Mouse (Mus musculus) cortical plate, adult 2 months (tissue): ENCODE results near the gene Erc2. TPM values are rescaled to one million over a fixed set of nuclear protein-coding genes. Genes with fewer than 3 reads are reported as not detected.
"Not testable (repeated sequence)": the region's sequence is repeated elsewhere in the genome, so short reads cannot be mapped to it uniquely, and the experiment has no call there.

Experiments used
- H3K27ac ChIP-seq: fragments of 200-500 bp; 2 replicates; pipeline ENCODE4 v1.5.1; 2012; ENCODE audit warnings: low read length, control low read depth, inconsistent platforms; ENCODE audit not compliant: insufficient read depth
- H3K4me1 ChIP-seq: fragments of 200-500 bp; 2 replicates; pipeline ENCODE4 v1.6.1; 2011; ENCODE audit warnings: low read length; ENCODE audit not compliant: control insufficient read depth, insufficient read depth
- H3K4me3 ChIP-seq: fragments of 200-500 bp; 2 replicates; pipeline ENCODE4 v1.5.1; 2011; ENCODE audit warnings: mild to moderate bottlenecking, low read length, control low read depth; ENCODE audit not compliant: insufficient read depth
- CTCF ChIP-seq: fragments of 200-500 bp; IDR thresholded peaks from 2 replicates; pipeline ENCODE4 v1.5.1; 2011; ENCODE audit warnings: mild to moderate bottlenecking, control low read depth, low read length; ENCODE audit not compliant: insufficient read depth; ENCODE audit errors: extremely low read depth
- POLR2A ChIP-seq: fragments of 200-500 bp; IDR thresholded peaks from 2 replicates; pipeline ENCODE4 v1.6.1; 2011; ENCODE audit warnings: mild to moderate bottlenecking, low read length, control low read depth; ENCODE audit not compliant: insufficient read depth; ENCODE audit errors: extremely low read depth
- polyA plus RNA-seq: library from polyadenylated mRNA; depleted of rRNA; stranded (reverse); fragments of >200 nt; gene quantifications from 2 replicates; pipeline ENCODE4 v1.2.3, GENCODE M21; 2012

Gene Erc2
- polyA plus RNA-seq, 1 experiment = 77.8 TPM

DNA sequence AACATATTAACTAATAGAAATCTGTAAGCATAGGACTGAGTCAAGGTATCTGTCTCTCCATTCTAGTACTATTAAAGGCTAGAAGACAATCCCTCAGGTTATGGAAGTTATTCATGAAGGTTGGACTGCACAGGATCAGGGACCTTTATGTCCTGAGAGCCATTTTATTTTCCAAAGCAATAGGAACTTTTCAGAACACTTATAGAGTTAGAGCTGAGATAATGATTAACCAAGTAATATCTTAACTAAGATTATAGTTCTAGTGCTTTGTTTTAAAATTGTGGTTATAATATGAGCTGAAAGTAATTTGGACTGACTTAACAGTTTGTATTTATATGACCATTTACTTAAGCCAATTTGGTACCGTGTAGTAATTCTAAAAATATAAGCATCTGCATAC, 217.9 kb downstream of the Erc2 start:
- Histone ChIP-seq H3K4me3 (no peak overlapping the region), H3K27ac (no peak overlapping the region), H3K4me1 (peaks cover 2% of the 10 kb centered on the region; the same call in 1 of the 2 replicates)
- no peak for TF ChIP-seq CTCF
- no peak for TF ChIP-seq POLR2A

DNA sequence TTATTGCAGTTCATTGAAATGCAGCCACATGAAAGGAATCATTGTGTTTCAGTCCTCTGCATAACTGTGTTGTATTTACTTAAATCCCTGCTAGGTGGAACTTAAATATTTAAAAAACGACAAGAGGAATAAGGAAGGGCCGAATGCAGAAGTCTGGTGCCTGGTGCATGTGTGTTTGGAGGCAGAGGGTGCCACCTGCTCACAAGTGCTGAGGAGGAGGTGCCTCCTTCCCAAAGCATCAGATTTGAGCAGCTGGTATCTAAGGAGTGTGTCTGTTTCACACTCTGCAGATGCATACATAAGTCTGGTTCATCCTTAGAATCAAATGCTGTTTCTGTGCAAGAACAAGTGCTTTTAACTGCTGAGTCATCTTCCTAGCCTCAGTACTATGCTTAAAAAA, 224.6 kb downstream of the Erc2 start:
- no peak overlapping the region for H3K4me3 ChIP-seq
- TF ChIP-seq CTCF = no peak
- no peak for TF ChIP-seq POLR2A
- no peak overlapping the region for H3K27ac ChIP-seq
- peaks cover 7% of the 10 kb centered on the region; the same call in 1 of the 2 replicates for H3K4me1 ChIP-seq

- no peak for TF ChIP-seq POLR2A
- no peak for TF ChIP-seq CTCF
- Histone ChIP-seq H3K4me1 (peaks cover 9% of the 10 kb centered on the region; the same call in 1 of the 2 replicates), H3K27ac (peak overlapping the region; percentile 81; the same call in 1 of the 2 replicates), H3K4me3 (no peak overlapping the region)
Observed at GRCm38 (mm10) chr14:27847291-27847690, 225.1 kb downstream of the Erc2 start.

- H3K4me3 ChIP-seq = no peak overlapping the region
- peaks cover 9% of the 10 kb centered on the region; the same call in 1 of the 2 replicates for H3K4me1 ChIP-seq
- no peak overlapping the region for H3K27ac ChIP-seq
- TF ChIP-seq CTCF (no peak), POLR2A (no peak)
Observed at GRCm38 (mm10) chr14:27851231-27851630, 229.0 kb downstream of the Erc2 start.

- 0 out of 2 replicates have a peak overlapping the region, but pooled peaks have one; percentile 68 for H3K27ac ChIP-seq
- peaks cover 11% of the 10 kb centered on the region; the same call in 1 of the 2 replicates for H3K4me1 ChIP-seq
- no peak overlapping the region for H3K4me3 ChIP-seq
- no peak for TF ChIP-seq POLR2A
- TF ChIP-seq CTCF = no peak
Observed at GRCm38 (mm10) chr14:27852606-27853005, 230.4 kb downstream of the Erc2 start.

DNA sequence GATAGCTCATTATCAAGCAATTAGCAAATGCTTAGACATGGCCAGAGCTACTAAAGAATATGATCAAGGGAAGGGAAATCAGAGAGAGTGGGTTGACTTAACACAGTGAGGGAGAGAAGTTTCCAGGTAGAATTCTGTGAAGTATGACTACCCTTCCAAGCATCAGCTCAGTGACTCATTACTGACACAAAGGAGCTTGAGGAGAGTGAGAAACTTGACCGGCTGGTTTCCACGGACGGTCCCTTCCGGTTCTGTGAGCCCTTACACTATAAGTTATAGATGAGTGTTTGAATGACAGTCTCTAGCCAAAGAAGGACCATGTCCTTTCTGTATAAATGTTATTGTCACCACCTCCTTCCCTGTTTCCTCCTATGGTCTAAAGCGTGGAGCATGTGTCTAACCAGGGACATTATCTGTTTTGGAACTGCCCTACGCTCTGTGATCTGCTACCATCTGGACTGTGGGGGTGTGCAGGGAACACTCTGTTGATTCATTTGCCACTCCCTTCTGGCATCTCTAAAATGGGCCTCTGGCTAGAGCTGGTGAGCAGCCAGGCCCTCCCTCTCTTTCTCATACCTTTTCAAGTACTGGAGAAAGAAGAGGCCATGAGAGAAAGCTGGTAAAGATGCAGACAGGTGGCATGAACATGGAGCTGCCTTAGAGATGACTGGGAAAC, 238.3 kb downstream of the Erc2 start:
- Histone ChIP-seq H3K4me1 (peaks cover 8% of the 10 kb centered on the region), H3K27ac (no peak overlapping the region), H3K4me3 (no peak overlapping the region)
- TF ChIP-seq POLR2A = no peak
- TF ChIP-seq CTCF = no peak

DNA sequence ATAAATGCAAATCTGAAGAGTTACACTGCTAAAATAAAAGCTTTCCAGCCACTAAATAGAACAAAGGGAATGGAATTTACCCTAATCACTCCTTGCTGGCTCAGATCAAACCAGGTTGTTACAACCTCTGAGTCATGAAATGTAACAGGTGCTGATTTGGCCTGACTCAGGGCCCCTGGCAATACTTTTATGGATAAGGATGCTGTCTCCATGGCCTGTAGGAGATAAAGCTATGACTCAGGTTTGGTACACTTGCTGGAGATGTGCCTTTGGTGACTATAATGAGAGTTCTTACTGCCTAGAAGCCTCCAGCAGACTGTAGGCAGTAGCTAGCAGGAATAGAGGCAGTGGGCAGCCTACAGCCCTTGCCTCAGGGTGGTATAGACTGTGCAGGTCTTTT, 240.1 kb downstream of the Erc2 start:
- Histone ChIP-seq H3K4me3 (no peak overlapping the region), H3K27ac (no peak overlapping the region), H3K4me1 (peaks cover 6% of the 10 kb centered on the region)
- TF ChIP-seq POLR2A (no peak), CTCF (no peak)

GRCm38 (mm10) chr14:27867386-27867785, 245.2 kb downstream of the Erc2 start:
- Histone ChIP-seq H3K4me1 (no peaks in the 10 kb centered on the region; the same call in 1 of the 2 replicates), H3K27ac (no peak overlapping the region), H3K4me3 (no peak overlapping the region)
- TF ChIP-seq CTCF = no peak
- TF ChIP-seq POLR2A = no peak

- Histone ChIP-seq H3K4me3 (no peak overlapping the region), H3K27ac (no peak overlapping the region), H3K4me1 (peaks cover 9% of the 10 kb centered on the region)
- TF ChIP-seq CTCF (no peak), POLR2A (no peak)
Observed at GRCm38 (mm10) chr14:27873619-27874018, 251.4 kb downstream of the Erc2 start.

- peak overlapping the region; percentile 55 for H3K4me3 ChIP-seq
- TF ChIP-seq CTCF = no peak
- TF ChIP-seq POLR2A = peak; percentile 53; the same call in 1 of the 2 replicates
- H3K4me1 ChIP-seq = peaks cover 9% of the 10 kb centered on the region
- H3K27ac ChIP-seq = peak overlapping the region; percentile 75; the same call in 1 of the 2 replicates
Observed at GRCm38 (mm10) chr14:27875991-27876411, 253.8 kb downstream of the Erc2 start.

GRCm38 (mm10) chr14:27881972-27882371, 259.7 kb downstream of the Erc2 start:
- Histone ChIP-seq H3K4me3 (no peak overlapping the region), H3K4me1 (peaks cover 2% of the 10 kb centered on the region; the same call in 1 of the 2 replicates), H3K27ac (no peak overlapping the region)
- no peak for TF ChIP-seq POLR2A
- TF ChIP-seq CTCF = no peak

- H3K4me1 ChIP-seq, H3K27ac ChIP-seq, H3K4me3 ChIP-seq: not testable (repeated sequence)
Observed at GRCm38 (mm10) chr14:27886337-27886736, 264.1 kb downstream of the Erc2 start.
